Mouse (Mus musculus): ENCODE measurements around the gene Tvp23b.

Gene Tvp23b

DNA sequence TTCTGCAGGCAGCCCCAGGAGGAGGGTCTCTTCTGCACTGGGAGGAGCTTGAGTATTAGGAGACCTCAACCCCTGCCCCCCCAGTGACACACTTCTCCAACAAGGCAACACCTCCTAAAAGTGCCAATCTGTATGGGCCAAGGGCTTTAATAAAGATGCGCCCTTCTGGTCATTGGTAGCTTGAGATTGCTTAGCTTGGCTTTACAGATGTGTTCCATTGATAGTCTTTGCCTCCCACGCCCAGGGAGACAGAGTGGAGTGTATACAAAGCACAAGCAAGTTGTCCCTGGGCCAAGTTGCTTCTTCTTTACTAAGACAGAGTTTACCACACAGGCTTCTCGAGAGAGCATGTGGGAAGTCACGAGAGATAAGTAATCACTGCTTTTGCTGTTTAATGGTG is 51.3 kb downstream of the Tvp23b start:
- in situ Hi-C loops (cut with MboI; ENCODE audit: low pct_unique_long_range_greater_than_20kb in 1 of 2, low sequenced_read_pairs in 2 of 2, unreplicated experiment in 1 of 2) = loop anchor here in 1 of 2 experiments (10.0 kb wide), 1 partner anchor 214 kb away; no protein-coding TSS in a partner anchor

DNA sequence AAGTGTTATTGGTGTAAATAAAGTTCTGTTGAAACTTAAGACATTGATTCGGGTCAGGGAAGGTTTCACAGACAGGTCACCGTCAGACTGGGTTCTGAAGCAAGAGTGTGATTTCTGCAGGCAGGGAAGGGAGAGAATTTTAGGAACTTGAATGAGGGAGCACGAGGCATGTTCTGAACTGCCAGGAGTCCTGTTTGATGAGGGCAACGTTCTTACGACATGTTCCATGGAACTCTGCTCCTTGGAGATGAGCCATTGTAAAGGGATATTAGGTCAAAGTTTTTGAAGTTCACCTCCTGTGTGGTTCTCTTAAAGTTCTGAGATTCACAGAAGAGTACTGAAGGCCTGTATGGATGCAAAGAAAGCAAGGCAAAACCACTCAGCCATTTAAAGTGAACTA is 51.9 kb downstream of the Tvp23b start:
- in situ Hi-C loops (cut with MboI; ENCODE audit: low pct_unique_long_range_greater_than_20kb in 1 of 2, low sequenced_read_pairs in 2 of 2, unreplicated experiment in 1 of 2) = loop anchor here in 1 of 2 experiments (10.0 kb wide), 1 partner anchor 214 kb away; no protein-coding TSS in a partner anchor

DNA sequence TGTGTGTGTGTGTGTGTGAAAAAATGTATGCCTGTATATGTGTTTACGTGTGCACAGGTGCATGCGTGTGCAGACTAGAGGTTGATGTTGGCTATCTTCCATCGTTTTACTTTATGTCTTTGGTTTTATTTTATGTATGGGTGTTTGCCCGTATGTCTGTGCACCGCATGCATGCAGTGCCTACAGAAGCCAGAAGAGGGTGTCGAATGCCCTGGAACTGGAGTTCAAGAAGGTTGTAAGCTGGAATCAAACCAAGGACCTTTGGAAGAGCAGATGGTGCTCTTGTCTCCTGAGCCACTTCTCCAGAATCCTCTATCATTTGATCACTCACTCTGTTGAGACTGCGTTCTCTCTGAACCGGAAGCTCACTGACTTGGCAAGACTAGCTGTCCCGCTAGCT is 53.8 kb downstream of the Tvp23b start:
- in situ Hi-C loops (cut with MboI; ENCODE audit: low pct_unique_long_range_greater_than_20kb in 1 of 2, low sequenced_read_pairs in 2 of 2, unreplicated experiment in 1 of 2) = loop anchor here in 1 of 2 experiments (10.0 kb wide), 1 partner anchor 212 kb away; no protein-coding TSS in a partner anchor

DNA sequence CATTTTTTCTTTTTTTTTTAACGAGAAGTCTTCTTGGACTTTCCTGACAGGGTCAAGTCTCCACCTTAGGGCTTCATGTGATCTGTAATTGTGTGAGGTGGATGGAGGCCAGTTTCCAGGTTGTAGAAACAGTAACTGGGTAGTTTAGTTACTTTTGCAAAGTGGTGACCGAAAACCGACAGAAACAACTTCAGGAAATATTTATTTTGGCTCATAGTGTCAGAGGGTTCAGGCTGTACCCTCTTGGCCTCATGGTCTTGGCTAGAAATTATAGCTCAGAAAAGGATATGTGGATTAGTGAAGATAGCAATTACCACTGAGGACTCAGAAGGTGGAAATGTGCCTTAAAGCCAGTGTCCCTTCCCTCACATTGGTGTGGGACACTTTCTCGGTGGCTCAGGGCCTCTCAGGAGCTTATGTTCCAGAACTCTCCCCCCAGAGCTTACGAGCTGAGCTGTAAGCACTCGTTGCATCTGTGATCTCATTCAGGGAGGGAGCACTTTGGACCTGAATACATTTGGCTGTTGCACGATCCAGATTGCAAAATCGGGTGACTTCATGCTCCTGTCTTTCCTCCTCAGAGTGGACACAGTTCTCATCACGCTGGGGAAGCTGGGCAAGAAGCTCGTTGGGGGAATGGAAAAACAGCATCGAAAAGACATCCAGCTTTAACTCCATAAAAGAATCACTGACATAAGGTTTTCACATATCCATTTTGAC is 55.7 kb downstream of the Tvp23b start:
- in situ Hi-C loops (cut with MboI; ENCODE audit: low pct_unique_long_range_greater_than_20kb in 1 of 2, low sequenced_read_pairs in 2 of 2, unreplicated experiment in 1 of 2) = loop anchor here (5.0 to 10.0 kb wide), 2 partner anchors 197 to 210 kb away; no protein-coding TSS in a partner anchor

DNA sequence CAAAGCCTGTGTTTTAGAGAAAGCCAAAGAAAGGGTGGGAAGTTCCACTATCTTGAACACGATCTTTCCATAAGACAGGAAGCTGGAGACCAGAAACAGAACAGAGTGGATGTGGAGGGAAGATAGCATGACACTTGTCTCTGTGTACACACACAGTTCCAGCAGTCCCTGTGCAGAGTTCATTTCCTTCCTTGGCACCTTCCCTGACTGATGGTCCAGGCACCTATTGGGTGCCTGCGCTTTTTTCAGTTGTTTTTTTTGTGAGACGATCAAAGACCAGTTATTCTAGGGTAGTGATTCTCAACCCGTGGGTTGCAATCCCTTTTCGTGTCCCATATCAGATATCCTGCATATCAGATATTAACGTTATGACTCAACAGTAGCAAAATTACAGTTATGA is 58.7 kb downstream of the Tvp23b start:
- in situ Hi-C loops (cut with MboI; ENCODE audit: low pct_unique_long_range_greater_than_20kb in 1 of 2, low sequenced_read_pairs in 2 of 2, unreplicated experiment in 1 of 2) = loop anchor here (5.0 to 10.0 kb wide), 2 partner anchors 194 to 207 kb away; no protein-coding TSS in a partner anchor

DNA sequence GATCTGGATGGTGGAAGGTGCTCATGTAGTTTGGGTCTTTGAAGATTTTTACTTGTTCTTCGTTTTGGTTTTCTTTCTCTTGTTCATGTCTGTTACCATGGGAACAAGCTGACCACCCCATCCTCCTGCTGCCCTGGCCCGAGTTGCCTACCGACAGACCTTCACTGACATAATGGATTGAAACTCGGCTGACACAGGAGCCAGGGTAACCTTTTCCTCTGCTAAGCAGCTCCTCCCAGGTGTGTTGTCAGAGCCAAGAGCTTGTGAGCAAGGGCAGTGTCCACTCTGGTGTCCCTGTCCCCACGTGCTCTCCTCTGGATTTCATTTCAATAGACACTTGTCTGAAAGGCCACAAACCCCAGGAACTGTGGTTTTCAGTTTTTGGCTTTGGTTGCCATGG is 59.7 kb downstream of the Tvp23b start:
- in situ Hi-C loops (cut with MboI; ENCODE audit: low pct_unique_long_range_greater_than_20kb in 1 of 2, low sequenced_read_pairs in 2 of 2, unreplicated experiment in 1 of 2) = loop anchor here (5.0 to 10.0 kb wide), 2 partner anchors 193 to 206 kb away; no protein-coding TSS in a partner anchor

DNA sequence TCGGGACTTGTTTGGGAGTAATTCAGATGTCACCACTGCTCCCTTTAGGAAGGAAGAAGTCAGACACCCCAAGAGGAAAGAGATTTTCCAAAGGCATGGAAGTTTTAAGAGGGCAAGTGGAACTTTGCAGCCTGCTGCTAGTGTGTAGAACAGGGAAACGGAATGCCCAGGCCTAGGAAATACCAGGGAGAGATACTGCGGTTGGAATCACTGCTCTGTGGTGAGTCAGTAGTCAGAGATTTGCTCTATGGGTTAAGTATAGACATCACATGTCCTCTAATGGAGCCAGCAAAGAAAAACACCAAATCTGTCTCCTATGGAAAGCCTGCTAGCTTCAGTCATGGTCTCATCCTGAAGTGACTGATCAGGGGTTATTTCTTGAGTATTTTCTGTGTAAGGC is 60.9 kb downstream of the Tvp23b start:
- in situ Hi-C loops (cut with MboI; ENCODE audit: low pct_unique_long_range_greater_than_20kb in 1 of 2, low sequenced_read_pairs in 2 of 2, unreplicated experiment in 1 of 2) = no loop called here

DNA sequence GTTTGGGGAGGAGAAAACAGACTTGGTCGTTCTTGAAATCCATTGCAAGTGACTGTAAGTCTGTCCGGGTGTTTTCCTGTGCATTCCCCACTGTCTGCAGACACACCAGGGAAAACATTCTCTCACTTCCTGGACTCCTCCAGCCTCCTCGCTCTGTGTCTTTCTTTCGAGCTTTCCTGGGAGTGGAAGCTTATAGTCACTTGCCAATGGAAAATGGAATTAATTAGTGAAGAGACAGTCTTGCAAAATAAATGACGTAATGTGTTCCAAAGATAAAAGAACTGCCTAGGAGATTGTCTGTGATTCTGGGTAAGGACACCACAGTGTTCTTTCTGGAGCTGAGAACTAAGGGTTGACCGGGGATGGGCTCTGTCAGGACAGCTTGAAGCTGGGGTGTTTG is 64.3 kb downstream of the Tvp23b start:
- in situ Hi-C loops (cut with MboI; ENCODE audit: low pct_unique_long_range_greater_than_20kb in 1 of 2, low sequenced_read_pairs in 2 of 2, unreplicated experiment in 1 of 2) = no loop called here

DNA sequence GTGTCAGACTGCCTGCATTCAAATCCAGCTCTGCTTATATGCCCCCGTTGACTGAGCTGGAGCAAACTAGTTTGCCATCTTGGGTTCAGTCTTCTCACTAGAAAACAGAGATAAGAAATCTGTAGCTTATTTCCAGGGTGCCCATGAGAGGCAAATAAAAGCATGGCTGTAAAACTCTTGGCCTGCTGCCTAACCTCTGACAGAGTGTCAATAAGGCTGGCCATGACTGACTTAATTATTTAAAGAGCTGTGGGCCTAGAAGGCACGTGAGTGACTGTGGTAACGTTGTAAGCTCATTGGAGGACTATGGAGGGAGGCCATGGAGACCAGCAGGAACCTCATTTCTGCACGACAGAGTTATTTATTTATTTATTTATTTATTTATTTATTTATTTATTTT is 66.3 kb downstream of the Tvp23b start:
- in situ Hi-C loops (cut with MboI; ENCODE audit: low pct_unique_long_range_greater_than_20kb in 1 of 2, low sequenced_read_pairs in 2 of 2, unreplicated experiment in 1 of 2) = no loop called here

DNA sequence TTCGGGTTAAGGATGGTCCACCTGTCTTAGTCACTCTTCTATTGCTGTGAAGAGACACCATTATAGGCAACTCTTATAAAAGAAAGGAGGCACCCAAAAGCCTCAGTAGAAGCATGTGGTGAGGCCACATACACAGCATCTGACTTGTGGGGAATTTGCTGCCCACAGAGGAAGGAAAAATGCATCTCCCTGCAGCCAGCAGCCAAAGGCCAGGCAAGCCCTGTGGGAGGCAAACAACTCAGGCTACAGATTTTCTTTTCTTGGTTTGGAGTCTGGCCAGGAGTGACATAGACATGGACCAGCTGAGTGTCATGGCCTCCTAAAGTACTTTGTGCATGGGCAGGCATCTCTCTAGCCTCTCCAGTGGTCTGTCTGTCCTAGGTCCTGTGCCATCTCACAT is 70.3 kb downstream of the Tvp23b start:
- in situ Hi-C loops (cut with MboI; ENCODE audit: low pct_unique_long_range_greater_than_20kb in 1 of 2, low sequenced_read_pairs in 2 of 2, unreplicated experiment in 1 of 2) = no loop called here

DNA sequence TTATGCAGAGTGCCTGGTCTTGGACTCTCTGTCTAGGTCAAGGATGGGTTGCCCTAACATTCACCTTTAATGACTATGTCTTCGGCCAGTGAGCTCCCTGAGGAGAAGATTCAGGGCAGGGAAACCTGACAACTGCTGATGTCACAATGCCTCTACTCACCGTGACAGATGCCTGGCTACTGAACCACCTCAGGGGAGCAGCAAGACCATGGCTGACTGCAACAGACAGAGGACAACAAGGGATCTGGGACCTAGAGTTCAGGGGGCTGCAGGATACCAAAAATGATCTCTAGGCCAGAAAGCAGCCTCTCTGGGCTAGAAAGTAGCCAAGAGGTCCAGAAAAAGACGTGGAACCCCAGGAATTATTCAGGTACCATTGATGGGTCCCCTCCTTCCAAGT is 71.8 kb downstream of the Tvp23b start, which contains the start of gene Cdrt4:
Gene Cdrt4 (plus strand): TSS at position 182 of the 400 bp plus-strand sequence.
- in situ Hi-C loops (cut with MboI; ENCODE audit: low pct_unique_long_range_greater_than_20kb in 1 of 2, low sequenced_read_pairs in 2 of 2, unreplicated experiment in 1 of 2) = no loop called here

DNA sequence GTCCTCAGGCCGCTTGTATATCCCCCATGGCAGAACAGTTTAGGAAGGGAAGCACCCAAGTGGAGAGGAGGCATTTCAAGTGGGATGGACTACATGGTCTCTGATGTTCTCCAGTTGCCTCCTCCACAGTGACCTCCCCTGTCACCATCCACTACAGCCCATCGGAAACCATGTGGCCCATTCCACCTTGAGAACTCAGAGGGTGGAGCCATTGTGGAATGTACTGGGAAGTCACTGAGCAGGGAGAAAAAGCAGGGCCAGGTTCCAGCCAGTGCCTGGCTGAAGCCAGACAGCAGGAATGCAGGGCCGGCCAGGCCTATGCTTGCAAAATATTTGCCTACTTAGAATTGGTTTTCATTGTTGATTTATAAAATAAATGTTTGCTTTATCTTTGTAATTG is 75.5 kb downstream of the Tvp23b start:
- in situ Hi-C loops (cut with MboI; ENCODE audit: low pct_unique_long_range_greater_than_20kb in 1 of 2, low sequenced_read_pairs in 2 of 2, unreplicated experiment in 1 of 2) = no loop called here

DNA sequence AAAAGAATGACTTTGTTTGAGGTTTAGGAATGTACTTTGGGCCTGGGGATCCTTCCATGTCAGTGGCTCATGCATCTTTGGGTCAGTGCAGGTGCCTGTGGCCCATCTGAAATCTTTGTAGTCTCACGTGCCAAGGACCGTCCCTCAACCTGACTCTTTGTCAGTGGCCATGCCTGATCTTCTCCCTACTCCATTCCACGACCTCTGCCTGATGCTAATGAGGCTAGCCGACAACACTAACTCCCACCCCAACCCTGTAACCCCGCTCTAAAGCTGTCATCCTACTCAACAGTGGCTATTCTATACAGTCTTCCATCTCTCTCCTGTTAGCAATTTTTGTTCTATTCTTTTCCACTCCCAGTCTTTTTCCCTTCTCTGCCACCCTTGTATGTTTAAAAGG is 75.9 kb downstream of the Tvp23b start:
- in situ Hi-C loops (cut with MboI; ENCODE audit: low pct_unique_long_range_greater_than_20kb in 1 of 2, low sequenced_read_pairs in 2 of 2, unreplicated experiment in 1 of 2) = no loop called here

DNA sequence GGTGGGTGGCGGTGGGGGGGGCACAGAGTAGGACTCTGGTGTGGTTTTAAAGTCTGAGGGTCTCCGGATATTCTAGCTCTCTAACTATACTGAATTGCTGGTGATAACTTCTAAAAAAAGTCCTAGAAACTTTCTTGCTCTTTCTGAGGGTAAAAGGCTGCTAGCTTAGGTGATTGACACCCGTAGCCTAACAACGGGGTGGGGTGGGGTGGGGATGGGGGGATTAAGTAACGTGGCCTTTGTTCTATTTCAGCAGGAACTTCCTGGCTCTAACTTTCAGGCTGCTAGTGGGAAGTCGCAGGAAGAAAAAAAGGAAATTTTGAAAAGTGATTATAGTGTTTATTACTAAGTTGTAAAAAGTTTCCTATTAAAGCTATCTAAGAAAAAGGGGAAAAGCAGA is 76.5 kb downstream of the Tvp23b start:
- in situ Hi-C loops (cut with MboI; ENCODE audit: low pct_unique_long_range_greater_than_20kb in 1 of 2, low sequenced_read_pairs in 2 of 2, unreplicated experiment in 1 of 2) = no loop called here

DNA sequence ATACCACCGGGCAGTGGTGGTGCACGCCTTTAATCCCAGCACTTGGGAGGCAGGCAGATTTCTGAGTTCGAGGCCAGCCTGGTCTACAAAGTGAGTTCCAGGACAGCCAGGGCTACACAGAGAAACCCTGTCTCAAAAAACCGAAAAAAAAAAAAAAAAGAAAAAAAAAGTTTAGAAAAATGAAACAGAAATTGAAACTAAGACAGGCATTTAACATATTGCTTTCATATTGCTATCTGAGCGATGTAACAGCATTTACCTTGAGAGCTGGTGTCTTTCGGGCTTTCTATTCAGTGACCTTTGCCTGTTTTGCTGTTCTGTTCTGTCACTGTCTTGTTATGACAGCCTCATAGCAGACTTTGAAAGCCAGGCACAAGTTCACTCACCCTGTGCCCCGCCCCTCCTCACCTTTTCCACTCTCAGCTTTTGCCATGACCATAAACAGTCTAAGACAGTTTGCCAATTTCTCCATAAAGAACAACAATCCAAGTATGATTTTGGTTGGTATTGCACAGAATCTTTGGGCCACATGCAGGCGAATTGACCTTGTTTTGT is 78.4 kb downstream of the Tvp23b start:
- in situ Hi-C loops (cut with MboI; ENCODE audit: low pct_unique_long_range_greater_than_20kb in 1 of 2, low sequenced_read_pairs in 2 of 2, unreplicated experiment in 1 of 2) = no loop called here

DNA sequence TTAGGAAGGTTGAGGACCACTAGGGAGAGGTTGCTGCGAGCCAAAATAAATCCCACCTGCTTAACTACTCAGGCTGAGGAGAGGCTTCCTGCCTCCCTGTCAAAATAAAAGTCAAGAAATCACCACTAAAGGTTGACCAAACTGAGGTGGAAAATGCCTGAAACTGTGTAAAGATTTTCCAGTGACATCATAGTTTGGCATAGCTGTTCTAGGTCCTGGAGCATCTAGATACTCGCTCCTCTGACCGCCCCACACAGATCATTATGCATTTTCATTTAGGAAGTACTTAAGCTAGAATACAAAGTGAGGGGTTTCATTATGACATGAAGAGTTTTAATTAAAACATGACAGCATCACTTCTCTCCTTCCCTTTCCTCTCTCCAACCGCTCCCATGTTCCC is 84.0 kb downstream of the Tvp23b start:
- in situ Hi-C loops (cut with MboI; ENCODE audit: low pct_unique_long_range_greater_than_20kb in 1 of 2, low sequenced_read_pairs in 2 of 2, unreplicated experiment in 1 of 2) = no loop called here

DNA sequence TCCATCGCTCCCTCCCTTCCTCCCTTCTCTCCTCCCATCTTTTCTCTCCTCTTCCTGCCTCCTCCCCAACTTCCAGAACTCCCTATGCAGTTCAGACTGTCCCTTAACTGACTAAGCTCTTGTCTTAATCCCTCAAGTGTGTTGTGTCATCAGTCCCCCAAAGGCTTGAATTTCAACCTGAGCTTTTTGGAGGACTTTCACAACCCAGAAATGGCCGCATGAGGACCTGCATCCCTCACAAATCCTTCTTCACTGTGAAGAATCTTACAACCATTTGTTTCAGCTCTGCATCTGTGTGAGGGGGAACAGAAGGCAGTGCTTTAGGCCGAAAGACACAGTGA is 87.1 kb downstream of the Tvp23b start:
- in situ Hi-C loops (cut with MboI; ENCODE audit: low pct_unique_long_range_greater_than_20kb in 1 of 2, low sequenced_read_pairs in 2 of 2, unreplicated experiment in 1 of 2) = no loop called here

All from mouse embryonic stem cell (cell line).